Mouse (Mus musculus): ENCODE data around the gene Gm27021.

GRCm38 (mm10) chr8:120571561-120571960 is 96.3 kb downstream of the Gm27021 start:
- no peak for TF ChIP-seq GATA1 (IDR thresholded peaks at IDR 0.05; ENCODE audit: borderline replicate concordance, low read length)
- TF ChIP-seq FLI1 (IDR thresholded peaks at IDR 0.05; ENCODE audit: low read length): no peak
